Mouse (Mus musculus): ENCODE results near the gene Kif1c. TPM values are rescaled to one million over a fixed set of nuclear protein-coding genes. Genes with fewer than 3 reads are reported as not detected.
A peak's percentile ranks its signal among the peaks of the same experiment; 100 is the strongest.

Kif1c gene
- polyA plus RNA-seq, 1 experiment = 103 TPM

GRCm38 (mm10) chr11:70664741-70665140 is 35.6 kb upstream of the Kif1c start:
- H3K4me1 ChIP-seq (ENCODE audit: control insufficient read depth, insufficient read depth, low read length) = peaks cover 4% of the 10 kb centered on the region; the same call in 1 of the 2 replicates
- no peak for DNase-seq
- WGBS = 90% methylated on average over 9 of the region's 9 CpGs

GRCm38 (mm10) chr11:70666687-70667086 is 33.7 kb upstream of the Kif1c start:
- no peak overlapping the region for H3K4me3 ChIP-seq (replicated peaks; ENCODE audit: extremely low read depth, low read depth, low read length)
- no peak for TF ChIP-seq CTCF (IDR thresholded peaks at IDR 0.05; ENCODE audit: insufficient read depth, low read length)
- no peak for TF ChIP-seq POLR2A (IDR thresholded peaks at IDR 0.05; ENCODE audit: borderline replicate concordance, extremely low read depth, low read depth, low read length)
- H3K4me1 ChIP-seq (ENCODE audit: control insufficient read depth, insufficient read depth, low read length) = peaks cover 4% of the 10 kb centered on the region; the same call in 1 of the 2 replicates
- DNase-seq = no peak
- WGBS = 87% methylated on average over 8 of the region's 8 CpGs

More at GRCm38 (mm10) chr11:70664741-70665140, 35.6 kb upstream of the Kif1c start:
- no peak overlapping the region for H3K4me3 ChIP-seq (replicated peaks; ENCODE audit: extremely low read depth, low read depth, low read length)
- TF ChIP-seq POLR2A (IDR thresholded peaks at IDR 0.05; ENCODE audit: borderline replicate concordance, extremely low read depth, low read depth, low read length) = no peak
- TF ChIP-seq CTCF (IDR thresholded peaks at IDR 0.05; ENCODE audit: insufficient read depth, low read length) = 0 out of 2 replicates have a peak, but pooled peaks have one; percentile 13

GRCm38 (mm10) chr11:70667271-70668150 is 32.8 kb upstream of the Kif1c start:
- no peak for DNase-seq
- WGBS = 52% methylated on average over 14 of the region's 14 CpGs
- Histone ChIP-seq H3K4me1 (ENCODE audit: control insufficient read depth, insufficient read depth, low read length) (peaks cover 4% of the 10 kb centered on the region; the same call in 1 of the 2 replicates), H3K4me3 (replicated peaks; ENCODE audit: extremely low read depth, low read depth, low read length) (no peak overlapping the region)
- no peak for TF ChIP-seq POLR2A (IDR thresholded peaks at IDR 0.05; ENCODE audit: borderline replicate concordance, extremely low read depth, low read depth, low read length)
- TF ChIP-seq CTCF (IDR thresholded peaks at IDR 0.05; ENCODE audit: insufficient read depth, low read length) = no peak

GRCm38 (mm10) chr11:70668335-70668770 is 32.0 kb upstream of the Kif1c start:
- Histone ChIP-seq H3K4me3 (replicated peaks; ENCODE audit: extremely low read depth, low read depth, low read length) (peak overlapping the region; percentile 57), H3K4me1 (ENCODE audit: control insufficient read depth, insufficient read depth, low read length) (peaks cover 4% of the 10 kb centered on the region; the same call in 1 of the 2 replicates)
- DNase-seq = peak; percentile 79
- WGBS = under 1% methylated on average over 15 of the region's 15 CpGs
- TF ChIP-seq CTCF (IDR thresholded peaks at IDR 0.05; ENCODE audit: insufficient read depth, low read length) = no peak
- TF ChIP-seq POLR2A (IDR thresholded peaks at IDR 0.05; ENCODE audit: borderline replicate concordance, extremely low read depth, low read depth, low read length) = 0 out of 2 replicates have a peak, but pooled peaks have one; percentile 19

- Histone ChIP-seq H3K4me1 (ENCODE audit: control insufficient read depth, insufficient read depth, low read length) (peaks cover 4% of the 10 kb centered on the region; the same call in 1 of the 2 replicates), H3K4me3 (replicated peaks; ENCODE audit: extremely low read depth, low read depth, low read length) (peak within 1 kb of the TSS; percentile 74)
- TF ChIP-seq POLR2A (IDR thresholded peaks at IDR 0.05; ENCODE audit: borderline replicate concordance, extremely low read depth, low read depth, low read length) (peak; percentile 97), CTCF (IDR thresholded peaks at IDR 0.05; ENCODE audit: insufficient read depth, low read length) (no peak)
- DNase-seq = peak; percentile 95
- under 1% methylated on average over 44 of the region's 44 CpGs for WGBS
Measured at GRCm38 (mm10) chr11:70668771-70669505, 31.4 kb upstream of the Kif1c start, which contains the start of gene Spag7. Spag7 (minus strand) TSS chr11:70669416.

- TF ChIP-seq CTCF (IDR thresholded peaks at IDR 0.05; ENCODE audit: insufficient read depth, low read length) (no peak), POLR2A (IDR thresholded peaks at IDR 0.05; ENCODE audit: borderline replicate concordance, extremely low read depth, low read depth, low read length) (peak; percentile 49; the same call in 1 of the 2 replicates)
- Histone ChIP-seq H3K4me3 (replicated peaks; ENCODE audit: extremely low read depth, low read depth, low read length) (peak overlapping the region; percentile 74), H3K4me1 (ENCODE audit: control insufficient read depth, insufficient read depth, low read length) (peaks cover 4% of the 10 kb centered on the region; the same call in 1 of the 2 replicates)
- peak; percentile 67 for DNase-seq
- WGBS = under 1% methylated on average over 31 of the region's 31 CpGs
Measured at GRCm38 (mm10) chr11:70669582-70670345, 30.6 kb upstream of the Kif1c start.

- no peak for DNase-seq
- 57% methylated on average over 14 of the region's 14 CpGs for WGBS
- Histone ChIP-seq H3K4me1 (ENCODE audit: control insufficient read depth, insufficient read depth, low read length) (peaks cover 4% of the 10 kb centered on the region; the same call in 1 of the 2 replicates), H3K4me3 (replicated peaks; ENCODE audit: extremely low read depth, low read depth, low read length) (no peak overlapping the region)
- no peak for TF ChIP-seq CTCF (IDR thresholded peaks at IDR 0.05; ENCODE audit: insufficient read depth, low read length)
- no peak for TF ChIP-seq POLR2A (IDR thresholded peaks at IDR 0.05; ENCODE audit: borderline replicate concordance, extremely low read depth, low read depth, low read length)
Measured at GRCm38 (mm10) chr11:70670483-70670882, 29.9 kb upstream of the Kif1c start.

GRCm38 (mm10) chr11:70671333-70672047 is 28.9 kb upstream of the Kif1c start:
- Histone ChIP-seq H3K4me1 (ENCODE audit: control insufficient read depth, insufficient read depth, low read length) (peaks cover 4% of the 10 kb centered on the region; the same call in 1 of the 2 replicates), H3K4me3 (replicated peaks; ENCODE audit: extremely low read depth, low read depth, low read length) (no peak overlapping the region)
- DNase-seq = no peak
- no peak for TF ChIP-seq POLR2A (IDR thresholded peaks at IDR 0.05; ENCODE audit: borderline replicate concordance, extremely low read depth, low read depth, low read length)
- no peak for TF ChIP-seq CTCF (IDR thresholded peaks at IDR 0.05; ENCODE audit: insufficient read depth, low read length)
- 89% methylated on average over 16 of the region's 16 CpGs for WGBS
